Mouse (Mus musculus) thymus, postnatal 25 days (tissue): Measurements from ENCODE around the gene Nfia.

ENCODE experiments used
- DNase-seq: peaks from one replicate; pipeline ENCODE4 v3.0.0; 2022

Gene Nfia

GRCm38 (mm10) chr4:97841063-97841595, 68.6 kb downstream of the Nfia start:
- no peak for DNase-seq

- no peak for DNase-seq
These were observed 69.2 kb downstream of the Nfia start for GRCm38 (mm10) chr4:97841745-97842144.

- DNase-seq, result no peak
These were observed 71.6 kb downstream of the Nfia start for GRCm38 (mm10) chr4:97843981-97844690.

GRCm38 (mm10) chr4:97844899-97845298, 72.4 kb downstream of the Nfia start:
- no peak for DNase-seq

GRCm38 (mm10) chr4:97847653-97848052, 75.1 kb downstream of the Nfia start:
- DNase-seq, result no peak

GRCm38 (mm10) chr4:97850991-97851390, 78.5 kb downstream of the Nfia start:
- no peak for DNase-seq

GRCm38 (mm10) chr4:97851698-97852097, 79.2 kb downstream of the Nfia start:
- DNase-seq, result no peak

GRCm38 (mm10) chr4:97852626-97853025, 80.1 kb downstream of the Nfia start:
- DNase-seq, result no peak

- no peak for DNase-seq
These were observed 82.2 kb downstream of the Nfia start for GRCm38 (mm10) chr4:97854779-97855178.

GRCm38 (mm10) chr4:97855712-97856420, 83.3 kb downstream of the Nfia start:
- no peak for DNase-seq

- DNase-seq, result no peak
These were observed 85.0 kb downstream of the Nfia start for GRCm38 (mm10) chr4:97857549-97857948.

GRCm38 (mm10) chr4:97859431-97859830, 86.9 kb downstream of the Nfia start:
- no peak for DNase-seq

- DNase-seq, result no peak
These were observed 87.8 kb downstream of the Nfia start for GRCm38 (mm10) chr4:97860376-97860775.

GRCm38 (mm10) chr4:97860791-97861344, 88.3 kb downstream of the Nfia start:
- no peak for DNase-seq

- DNase-seq, result no peak
These were observed 89.8 kb downstream of the Nfia start for GRCm38 (mm10) chr4:97862379-97862778.

- DNase-seq, result no peak
These were observed 91.7 kb downstream of the Nfia start for GRCm38 (mm10) chr4:97864276-97864675.

GRCm38 (mm10) chr4:97865410-97865953, 92.9 kb downstream of the Nfia start:
- no peak for DNase-seq

- no peak for DNase-seq
These were observed 93.9 kb downstream of the Nfia start for GRCm38 (mm10) chr4:97866463-97866862.

GRCm38 (mm10) chr4:97868307-97868937, 95.9 kb downstream of the Nfia start:
- no peak for DNase-seq

- no peak for DNase-seq
These were observed 96.5 kb downstream of the Nfia start for GRCm38 (mm10) chr4:97868938-97869440.

- no peak for DNase-seq
These were observed 96.9 kb downstream of the Nfia start for GRCm38 (mm10) chr4:97869451-97869850.

GRCm38 (mm10) chr4:97871770-97872439, 99.4 kb downstream of the Nfia start:
- no peak for DNase-seq
